Mouse (Mus musculus) limb, embryonic 14.5 days (tissue): ENCODE data around the gene Capn13. TPM values are rescaled to one million over a fixed set of nuclear protein-coding genes. Genes with fewer than 3 reads are reported as not detected.

Experiments
- ATAC-seq: fragments of 200-750 bp; cut with Nextera tagmentation; 2 replicates; pipeline ENCODE4 v1.8.0; 2017; ENCODE audit warnings: low read depth, moderate number of reproducible peaks, moderate TSS enrichment; ENCODE audit not compliant: low FRiP score
- DNase-seq: peaks from one replicate; pipeline ENCODE4 v3.0.0-alpha.2; 2015; ENCODE audit warnings: low spot score
- H3K27ac ChIP-seq: fragments of 300-500 bp; sonication (generic); replicated peaks from 2 replicates; pipeline ENCODE4 v1.5.1; 2014; ENCODE audit warnings: low read depth, mild to moderate bottlenecking, low read length, moderate library complexity, mixed read lengths
- H3K27me3 ChIP-seq: fragments of 300-500 bp; sonication (generic); 2 replicates; pipeline ENCODE4 v1.6.1; 2014; ENCODE audit warnings: low read length, mixed read lengths; ENCODE audit not compliant: control insufficient read depth, insufficient read depth
- H3K36me3 ChIP-seq: fragments of 300-500 bp; sonication (generic); 2 replicates; pipeline ENCODE4 v1.6.1; 2014; ENCODE audit warnings: mild to moderate bottlenecking, low read length, moderate library complexity, mixed read lengths; ENCODE audit not compliant: control insufficient read depth, insufficient read depth
- H3K4me1 ChIP-seq: fragments of 300-500 bp; sonication (generic); 2 replicates; pipeline ENCODE4 v1.6.1; 2014; ENCODE audit warnings: antibody characterized with exemption, low read length, mixed read lengths; ENCODE audit not compliant: control insufficient read depth, insufficient read depth
- H3K4me2 ChIP-seq: fragments of 300-500 bp; sonication (generic); replicated peaks from 2 replicates; pipeline ENCODE4 v1.6.1; 2014; ENCODE audit warnings: low read depth, mild to moderate bottlenecking, low read length, moderate library complexity; ENCODE audit not compliant: severe bottlenecking
- H3K4me3 ChIP-seq: fragments of 300-500 bp; sonication (generic); replicated peaks from 2 replicates; pipeline ENCODE4 v1.5.1; 2014; ENCODE audit warnings: low read length
- H3K9ac ChIP-seq: fragments of 300-500 bp; sonication (generic); 2 replicates; pipeline ENCODE4 v1.6.1; 2014; ENCODE audit warnings: mild to moderate bottlenecking, low read depth, low read length, moderate library complexity; ENCODE audit not compliant: severe bottlenecking
- H3K9me3 ChIP-seq: fragments of 300-500 bp; sonication (generic); 2 replicates; pipeline ENCODE4 v1.6.1; 2016; ENCODE audit warnings: low read length; ENCODE audit not compliant: control insufficient read depth
- POLR2A ChIP-seq: fragments of 200-500 bp; IDR thresholded peaks from 2 replicates; pipeline ENCODE4 v1.8.0; 2012; ENCODE audit warnings: inconsistent platforms, mild to moderate bottlenecking, moderate library complexity, borderline replicate concordance; ENCODE audit not compliant: insufficient read depth, insufficient read length; ENCODE audit errors: extremely low read depth
- WGBS: fragments of 180-500 bp; shearing (Covaris S2); extraction: QIAGEN DNeasy Blood & Tissue Kit; methylation state at CpG from one replicate; pipeline ENCODE4 v1.1.7; 2014; 5-methylcytosine and 5-hydroxymethylcytosine counted together
- polyA plus RNA-seq, 2 experiments: library from polyadenylated mRNA; depleted of rRNA in 1 of 2; stranded (reverse) in 1 of 2; unstranded in 1 of 2; fragments of >200 nt; fragmentation: Nextera tagmentation in 1 of 2; extraction: Ambion mirVana in 1 of 2; gene quantifications; 2 replicates each; pipeline versions ENCODE4 v1.2.1 to v1.2.3; 2012 to 2014

Gene Capn13
- polyA plus RNA-seq, 2 experiments: not detected

DNA sequence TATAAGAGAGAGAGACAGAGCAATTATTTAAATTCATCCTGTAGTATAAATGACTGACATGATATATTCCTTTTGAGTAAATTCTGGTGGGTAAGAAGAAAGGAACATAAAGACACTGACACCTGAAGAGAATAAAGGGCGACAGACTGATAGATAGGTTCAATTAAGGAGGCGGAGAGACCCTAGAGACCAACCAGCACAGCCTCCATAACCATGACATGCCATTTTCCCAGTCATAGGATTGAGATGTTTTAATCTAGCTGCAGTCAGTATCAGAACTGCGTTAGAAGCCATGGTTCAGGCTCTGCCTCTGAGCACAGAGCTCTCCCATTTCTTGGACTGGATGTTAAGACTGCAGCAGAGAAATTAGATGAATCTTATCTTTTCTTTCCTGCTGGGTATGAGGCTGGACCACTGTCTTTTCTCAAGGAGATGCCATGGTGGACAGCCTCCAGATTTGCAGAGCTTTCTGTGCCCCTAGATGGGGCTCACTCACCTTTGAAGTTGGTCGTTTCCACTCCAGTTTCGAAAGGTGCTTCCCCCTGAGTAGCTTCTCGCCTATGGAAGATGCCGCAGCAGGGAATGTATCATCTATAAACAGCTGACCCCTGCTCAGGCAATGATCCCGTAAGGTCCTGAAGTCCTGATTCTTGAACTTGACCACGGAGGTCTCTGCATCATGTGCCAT, 18.2 kb downstream of the Capn13 start:
- H3K27ac ChIP-seq: no peak overlapping the region
- H3K27me3 ChIP-seq: no peaks in the 10 kb centered on the region
- no peaks in the 10 kb centered on the region for H3K36me3 ChIP-seq
- no peaks in the 10 kb centered on the region for H3K4me1 ChIP-seq
- no peak for TF ChIP-seq POLR2A
- no peak overlapping the region for H3K4me2 ChIP-seq
- no peak for DNase-seq
- no peak for ATAC-seq
- WGBS: 68% methylated on average over 9 of the region's 9 CpGs
- H3K4me3 ChIP-seq: no peak overlapping the region
- no peaks in the 10 kb centered on the region for H3K9me3 ChIP-seq
- H3K9ac ChIP-seq: no peak overlapping the region

DNA sequence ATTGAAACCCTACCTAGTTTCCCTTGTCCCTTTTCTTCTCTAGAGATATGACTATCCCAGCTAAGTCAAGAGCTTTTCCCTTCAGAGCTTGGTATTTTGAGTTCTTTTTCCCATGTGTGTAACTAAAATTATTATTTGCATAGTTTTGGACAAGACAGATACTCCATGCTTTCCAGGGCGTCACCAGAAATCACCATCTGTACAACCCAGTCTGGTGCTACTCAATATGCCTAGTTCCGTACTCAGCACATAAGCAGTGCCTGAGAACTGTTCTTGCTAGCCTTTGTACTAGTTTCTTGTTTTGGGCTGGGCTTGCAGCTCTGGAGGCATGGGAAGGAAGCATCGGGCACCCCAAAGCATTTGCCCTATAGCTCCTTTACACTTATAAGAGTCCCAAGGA, 19.0 kb downstream of the Capn13 start:
- Histone ChIP-seq H3K27me3 (no peaks in the 10 kb centered on the region), H3K36me3 (no peaks in the 10 kb centered on the region), H3K4me1 (no peaks in the 10 kb centered on the region), H3K9me3 (no peaks in the 10 kb centered on the region), H3K27ac (no peak overlapping the region), H3K9ac (no peak overlapping the region), H3K4me3 (no peak overlapping the region), H3K4me2 (no peak overlapping the region)
- no peak for TF ChIP-seq POLR2A
- no peak for ATAC-seq
- 92% methylated on average over 3 of the region's 3 CpGs for WGBS
- DNase-seq: no peak

DNA sequence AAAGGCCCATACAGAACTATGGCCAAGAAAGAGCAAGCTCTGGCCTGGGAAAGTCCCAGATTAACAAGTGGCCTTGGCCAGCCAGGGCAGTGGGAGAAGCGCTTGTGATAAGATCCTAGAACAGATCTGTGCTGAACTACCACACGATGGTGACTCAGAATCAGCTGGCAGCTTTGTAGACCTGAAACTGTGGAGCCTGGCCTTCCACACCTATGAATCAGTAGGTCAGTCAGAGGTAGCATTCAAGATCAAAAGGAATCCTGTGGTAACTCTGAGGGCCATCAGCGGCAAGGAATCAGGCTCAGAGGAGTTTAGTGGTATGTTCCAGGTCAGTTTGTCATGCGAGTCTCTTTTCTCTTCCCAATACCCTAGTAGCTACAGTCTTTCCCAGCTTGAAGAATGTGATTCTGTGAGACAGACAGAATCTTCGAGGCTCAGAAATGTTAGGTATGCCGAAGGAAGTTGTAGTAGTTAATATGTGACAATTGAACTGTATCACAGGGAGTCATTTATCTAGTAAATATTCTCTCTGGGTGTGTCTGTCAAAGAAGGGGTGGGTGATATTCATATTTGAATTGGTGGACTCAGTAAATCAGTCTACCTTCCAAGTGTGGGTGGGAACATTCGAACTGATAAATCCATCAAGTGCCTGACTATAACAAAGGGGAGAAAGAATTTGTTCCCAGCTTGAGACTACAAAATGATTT, 22.7 kb downstream of the Capn13 start:
- Histone ChIP-seq H3K27me3 (no peaks in the 10 kb centered on the region), H3K4me3 (no peak overlapping the region), H3K36me3 (no peaks in the 10 kb centered on the region), H3K4me2 (no peak overlapping the region), H3K9me3 (no peaks in the 10 kb centered on the region), H3K27ac (no peak overlapping the region), H3K4me1 (no peaks in the 10 kb centered on the region), H3K9ac (no peak overlapping the region)
- no peak for TF ChIP-seq POLR2A
- DNase-seq (no peak), ATAC-seq (no peak)
- WGBS: 76% methylated on average over 7 of the region's 7 CpGs

DNA sequence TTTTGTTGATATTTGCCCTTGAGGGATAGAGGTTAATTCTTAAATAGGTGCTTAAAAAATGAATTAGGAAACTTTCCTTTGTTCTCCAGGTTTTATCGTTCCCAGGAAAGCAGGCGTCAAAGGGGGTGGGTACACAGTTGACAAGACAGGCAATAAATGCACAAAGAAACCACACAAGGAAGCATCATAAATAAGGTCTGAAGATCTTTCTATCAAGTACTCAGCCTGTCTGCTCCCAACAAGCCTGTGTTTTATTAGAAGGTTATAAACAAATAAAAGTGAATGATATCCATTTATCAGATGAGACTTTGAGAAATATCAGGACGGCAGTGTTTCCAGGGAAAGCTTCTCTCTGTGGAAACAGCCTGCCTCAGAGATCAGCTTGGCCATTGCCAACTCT, 33.3 kb downstream of the Capn13 start:
- DNase-seq (no peak), ATAC-seq (no peak)
- Histone ChIP-seq H3K4me3 (no peak overlapping the region), H3K36me3 (no peaks in the 10 kb centered on the region), H3K9ac (no peak overlapping the region), H3K27me3 (no peaks in the 10 kb centered on the region), H3K4me2 (no peak overlapping the region), H3K27ac (no peak overlapping the region), H3K4me1 (no peaks in the 10 kb centered on the region), H3K9me3 (no peaks in the 10 kb centered on the region)
- WGBS: 37% methylated on average over 3 of the region's 3 CpGs
- no peak for TF ChIP-seq POLR2A

DNA sequence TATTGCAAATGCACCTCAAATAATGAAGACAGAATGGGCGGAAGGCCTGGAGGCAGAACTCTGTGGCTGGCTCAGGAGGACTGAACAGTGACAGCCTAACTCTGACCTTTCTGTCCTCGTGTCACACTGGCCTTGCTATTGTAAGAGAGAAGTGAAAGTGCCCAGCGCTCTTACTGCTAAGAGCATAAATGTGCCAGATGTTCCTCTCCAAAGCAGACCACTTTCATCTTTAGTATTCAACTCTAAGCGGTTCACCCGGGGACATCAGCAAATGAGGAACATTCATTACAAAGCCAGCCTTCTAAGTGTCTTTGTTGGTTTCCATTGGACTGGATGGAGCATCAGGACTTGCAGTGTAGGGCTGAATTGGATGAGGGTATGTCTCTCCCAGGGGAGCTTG, 39.6 kb downstream of the Capn13 start:
- no peaks in the 10 kb centered on the region for H3K4me1 ChIP-seq
- no peak overlapping the region for H3K27ac ChIP-seq
- no peaks in the 10 kb centered on the region for H3K9me3 ChIP-seq
- no peak for DNase-seq
- H3K36me3 ChIP-seq: no peaks in the 10 kb centered on the region
- no peak overlapping the region for H3K4me2 ChIP-seq
- ATAC-seq: no peak
- H3K27me3 ChIP-seq: no peaks in the 10 kb centered on the region
- H3K4me3 ChIP-seq: no peak overlapping the region
- TF ChIP-seq POLR2A: no peak
- 50% methylated on average over 5 of the region's 5 CpGs for WGBS
- no peak overlapping the region for H3K9ac ChIP-seq
